Comparison of ENCODE assay signal across 22 mouse cellular contexts in the genomic region with DNA sequence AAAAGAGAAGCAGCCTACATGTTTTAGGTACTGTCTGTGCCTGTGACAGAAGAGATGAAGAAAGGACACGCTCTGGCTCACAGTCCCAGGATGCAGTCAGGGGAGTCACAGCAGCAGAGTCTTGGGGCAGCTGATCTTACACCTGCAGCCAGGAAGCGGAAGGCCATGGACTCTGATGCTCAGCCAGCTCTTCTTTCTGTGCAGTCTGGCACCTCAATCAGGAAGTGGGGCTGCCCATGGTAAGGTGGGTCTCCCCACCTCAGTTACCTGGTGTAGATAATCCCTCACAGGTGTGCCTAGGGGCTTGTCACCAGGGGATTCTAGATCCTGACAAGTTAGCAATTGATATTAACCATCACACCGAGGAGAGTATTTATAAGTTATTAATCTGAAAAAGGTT.
"Had no signal": no experiment of that assay in that cellular context is flagged by ENCODE, and none has a peak within 500 bp of the region (broad histone marks: within the 10 kb centered on the region; RNA-seq: fewer than 3 reads in every experiment).

No protein-coding gene starts in this region.

- H3K9me3 ChIP-seq: heart, embryonic 12.5 days; hindbrain, embryonic 13.5 days; hindbrain, embryonic 15.5 days; kidney, embryonic 15.5 days; limb, embryonic 13.5 days; limb, embryonic 15.5 days; liver, embryonic 12.5 days had no signal

- H3K36me3 ChIP-seq: kidney, embryonic 15.5 days had no signal

- H3K4me1 ChIP-seq: heart, embryonic 12.5 days; hindbrain, embryonic 13.5 days; hindbrain, embryonic 15.5 days; limb, embryonic 13.5 days; limb, embryonic 15.5 days had no signal

- H3K27me3 ChIP-seq: heart, embryonic 12.5 days; hindbrain, embryonic 13.5 days; hindbrain, embryonic 15.5 days; kidney, embryonic 15.5 days; limb, embryonic 13.5 days; limb, embryonic 15.5 days; liver, embryonic 12.5 days had no signal

- DNase-seq: gastrocnemius, postnatal 14 days; gastrocnemius, postnatal 36 days; heart, adult 18-20 months; heart, postnatal 14 days; heart, postnatal 36 days; kidney, adult 11 months; kidney, adult 9 months; kidney, postnatal 14 days; kidney, postnatal 36 days; layer of hippocampus, adult 9-11 months; layer of hippocampus, postnatal 36 days; left cerebral cortex, postnatal 4 days had no signal

- H3K4me3 ChIP-seq: heart, embryonic 12.5 days; hindbrain, embryonic 13.5 days; hindbrain, embryonic 15.5 days; kidney, embryonic 15.5 days; limb, embryonic 13.5 days; limb, embryonic 15.5 days; liver, embryonic 12.5 days had no signal

- H3K27ac ChIP-seq: hindbrain, embryonic 13.5 days; hindbrain, embryonic 15.5 days; hindbrain, postnatal 0 days; kidney, embryonic 15.5 days; kidney, postnatal 0 days; limb, embryonic 13.5 days; limb, embryonic 15.5 days; liver, embryonic 12.5 days; liver, embryonic 14.5 days had no signal
